Mouse (Mus musculus): ENCODE results near the gene Akap11. TPM values are rescaled to one million over a fixed set of nuclear protein-coding genes. Genes with fewer than 3 reads are reported as not detected.
"Not testable (repeated sequence)": the region's sequence is repeated elsewhere in the genome, so short reads cannot be mapped to it uniquely, and the experiment has no call there.

Gene Akap11
- total and polyA plus RNA-seq, 2 experiments = 3.3 to 36.0 TPM

GRCm38 (mm10) chr14:78564292-78564691 is 27.7 kb upstream of the Akap11 start:
- no peak for DNase-seq (ENCODE audit: extremely low read depth, low read depth, low spot score)
- Histone ChIP-seq H3K4me3 (ENCODE audit: insufficient read depth, low read depth, low read length) (no peak overlapping the region), H3K27me3 (ENCODE audit: control insufficient read depth, insufficient read depth, low read length) (no peaks in the 10 kb centered on the region), H3K79me2 (ENCODE audit: control insufficient read depth, insufficient read depth, low read length) (no peaks in the 10 kb centered on the region), H3K9ac (ENCODE audit: low read depth, low read length) (no peak overlapping the region), H3K36me3 (ENCODE audit: control insufficient read depth, insufficient read depth, low read length) (0 out of 2 replicates have a peak, but pooled peaks cover 2% of the 10 kb centered on the region), H3K4me1 (ENCODE audit: control insufficient read depth, insufficient read depth, low read length) (no peaks in the 10 kb centered on the region), H3K27ac (replicated peaks; ENCODE audit: insufficient read depth, low read depth, low read length) (no peak overlapping the region)
- 81% methylated on average over 2 of the region's 2 CpGs for WGBS
- TF ChIP-seq POLR2A (IDR thresholded peaks at IDR 0.05; ENCODE audit: extremely low read depth, insufficient read depth, low read length) = no peak
- TF ChIP-seq CTCF (IDR thresholded peaks at IDR 0.05; ENCODE audit: low read depth, low read length) = no peak

- H3K4me3 ChIP-seq (ENCODE audit: insufficient read depth, low read depth, low read length) = no peak overlapping the region
- no peak overlapping the region for H3K27ac ChIP-seq (replicated peaks; ENCODE audit: insufficient read depth, low read depth, low read length)
- H3K9ac ChIP-seq (ENCODE audit: low read depth, low read length) = no peak overlapping the region
- TF ChIP-seq CTCF (IDR thresholded peaks at IDR 0.05; ENCODE audit: low read depth, low read length) (no peak), POLR2A (IDR thresholded peaks at IDR 0.05; ENCODE audit: extremely low read depth, insufficient read depth, low read length) (no peak)
- WGBS = 93% methylated on average over 7 of the region's 7 CpGs
- no peak for DNase-seq (ENCODE audit: extremely low read depth, low read depth, low spot score)
- H3K27me3 ChIP-seq (ENCODE audit: control insufficient read depth, insufficient read depth, low read length) = no peaks in the 10 kb centered on the region
- 0 out of 2 replicates have a peak, but pooled peaks cover 2% of the 10 kb centered on the region for H3K36me3 ChIP-seq (ENCODE audit: control insufficient read depth, insufficient read depth, low read length)
- H3K4me1 ChIP-seq (ENCODE audit: control insufficient read depth, insufficient read depth, low read length) = no peaks in the 10 kb centered on the region
- H3K79me2 ChIP-seq (ENCODE audit: control insufficient read depth, insufficient read depth, low read length) = no peaks in the 10 kb centered on the region
Observed at GRCm38 (mm10) chr14:78563211-78563610, 26.6 kb upstream of the Akap11 start.

GRCm38 (mm10) chr14:78562121-78562520 is 25.5 kb upstream of the Akap11 start:
- Histone ChIP-seq H3K4me3 (ENCODE audit: insufficient read depth, low read depth, low read length) (no peak overlapping the region), H3K79me2 (ENCODE audit: control insufficient read depth, insufficient read depth, low read length) (no peaks in the 10 kb centered on the region), H3K9ac (ENCODE audit: low read depth, low read length) (no peak overlapping the region), H3K4me1 (ENCODE audit: control insufficient read depth, insufficient read depth, low read length) (no peaks in the 10 kb centered on the region), H3K36me3 (ENCODE audit: control insufficient read depth, insufficient read depth, low read length) (no peaks in the 10 kb centered on the region), H3K27me3 (ENCODE audit: control insufficient read depth, insufficient read depth, low read length) (no peaks in the 10 kb centered on the region), H3K27ac (replicated peaks; ENCODE audit: insufficient read depth, low read depth, low read length) (no peak overlapping the region)
- DNase-seq (ENCODE audit: extremely low read depth, low read depth, low spot score) = no peak
- 68% methylated on average over 4 of the region's 4 CpGs for WGBS
- no peak for TF ChIP-seq POLR2A (IDR thresholded peaks at IDR 0.05; ENCODE audit: extremely low read depth, insufficient read depth, low read length)
- no peak for TF ChIP-seq CTCF (IDR thresholded peaks at IDR 0.05; ENCODE audit: low read depth, low read length)

GRCm38 (mm10) chr14:78559042-78559441 is 22.4 kb upstream of the Akap11 start:
- 91% methylated on average over 8 of the region's 8 CpGs for WGBS
- TF ChIP-seq CTCF (IDR thresholded peaks at IDR 0.05; ENCODE audit: low read depth, low read length) (no peak), POLR2A (IDR thresholded peaks at IDR 0.05; ENCODE audit: extremely low read depth, insufficient read depth, low read length) (no peak)
- no peaks in the 10 kb centered on the region for H3K36me3 ChIP-seq (ENCODE audit: control insufficient read depth, insufficient read depth, low read length)
- H3K4me3 ChIP-seq (ENCODE audit: insufficient read depth, low read depth, low read length) = no peak overlapping the region
- H3K9ac ChIP-seq (ENCODE audit: low read depth, low read length) = no peak overlapping the region
- no peaks in the 10 kb centered on the region for H3K79me2 ChIP-seq (ENCODE audit: control insufficient read depth, insufficient read depth, low read length)
- H3K4me1 ChIP-seq (ENCODE audit: control insufficient read depth, insufficient read depth, low read length) = no peaks in the 10 kb centered on the region
- H3K27ac ChIP-seq (replicated peaks; ENCODE audit: insufficient read depth, low read depth, low read length) = no peak overlapping the region
- no peaks in the 10 kb centered on the region for H3K27me3 ChIP-seq (ENCODE audit: control insufficient read depth, insufficient read depth, low read length)
- DNase-seq (ENCODE audit: extremely low read depth, low read depth, low spot score) = no peak

GRCm38 (mm10) chr14:78554830-78555229 is 18.2 kb upstream of the Akap11 start:
- not testable (repeated sequence) for H3K79me2 ChIP-seq (ENCODE audit: control insufficient read depth, insufficient read depth, low read length); H3K9ac ChIP-seq (ENCODE audit: low read depth, low read length); H3K4me1 ChIP-seq (ENCODE audit: control insufficient read depth, insufficient read depth, low read length); H3K27me3 ChIP-seq (ENCODE audit: control insufficient read depth, insufficient read depth, low read length); H3K27ac ChIP-seq (replicated peaks; ENCODE audit: insufficient read depth, low read depth, low read length); H3K36me3 ChIP-seq (ENCODE audit: control insufficient read depth, insufficient read depth, low read length); DNase-seq (ENCODE audit: extremely low read depth, low read depth, low spot score); H3K4me3 ChIP-seq (ENCODE audit: insufficient read depth, low read depth, low read length)
- WGBS = 87% methylated on average over 3 of the region's 3 CpGs

- 96% methylated on average over 6 of the region's 6 CpGs for WGBS
- H3K79me2 ChIP-seq (ENCODE audit: control insufficient read depth, insufficient read depth, low read length) = no peaks in the 10 kb centered on the region
- no peak overlapping the region for H3K4me3 ChIP-seq (ENCODE audit: insufficient read depth, low read depth, low read length)
- H3K27me3 ChIP-seq (ENCODE audit: control insufficient read depth, insufficient read depth, low read length) = no peaks in the 10 kb centered on the region
- H3K4me1 ChIP-seq (ENCODE audit: control insufficient read depth, insufficient read depth, low read length) = no peaks in the 10 kb centered on the region
- H3K9ac ChIP-seq (ENCODE audit: low read depth, low read length) = no peak overlapping the region
- no peaks in the 10 kb centered on the region for H3K36me3 ChIP-seq (ENCODE audit: control insufficient read depth, insufficient read depth, low read length)
- DNase-seq (ENCODE audit: extremely low read depth, low read depth, low spot score) = no peak
- H3K27ac ChIP-seq (replicated peaks; ENCODE audit: insufficient read depth, low read depth, low read length) = no peak overlapping the region
- no peak for TF ChIP-seq CTCF (IDR thresholded peaks at IDR 0.05; ENCODE audit: low read depth, low read length)
- TF ChIP-seq POLR2A (IDR thresholded peaks at IDR 0.05; ENCODE audit: extremely low read depth, insufficient read depth, low read length) = no peak
Observed at GRCm38 (mm10) chr14:78553661-78554060, 17.1 kb upstream of the Akap11 start.
